Mouse (Mus musculus) layer of hippocampus, postnatal 36 days (tissue): ENCODE results near the gene As3mt. TPM values are rescaled to one million over a fixed set of nuclear protein-coding genes. Genes with fewer than 3 reads are reported as not detected.

Experiments used
- DNase-seq, 2 experiments: peaks; one replicate each; pipeline ENCODE4 v3.0.0; 2022
- total RNA-seq, 2 experiments: library from RNA; stranded (reverse); gene quantifications; 2 replicates each; pipeline ENCODE4 v1.2.3; 2021

The As3mt gene
- total RNA-seq: 10 to 100 TPM; 21.3 to 22.4 TPM

- peak; percentile 24 to 33 for DNase-seq
Measured at GRCm38 (mm10) chr19:46707296-46708151, at the start of gene As3mt. Gene As3mt (plus strand): TSS chr19:46707458.

GRCm38 (mm10) chr19:46658348-46658747 lies 48.9 kb upstream of the As3mt start:
- DNase-seq: no peak

GRCm38 (mm10) chr19:46658851-46659250 lies 48.4 kb upstream of the As3mt start:
- DNase-seq: no peak

- no peak for DNase-seq
Measured at GRCm38 (mm10) chr19:46661511-46661910, 45.7 kb upstream of the As3mt start.

- DNase-seq: no peak
Measured at GRCm38 (mm10) chr19:46662214-46662613, 45.0 kb upstream of the As3mt start.

- DNase-seq: no peak
Measured at GRCm38 (mm10) chr19:46662784-46663183, 44.5 kb upstream of the As3mt start.

- DNase-seq: no peak
Measured at GRCm38 (mm10) chr19:46665474-46665873, 41.8 kb upstream of the As3mt start.

- peak in 1 of 2 experiments; percentile 0 for DNase-seq
Measured at GRCm38 (mm10) chr19:46667300-46667699, 40.0 kb upstream of the As3mt start.

- peak in 1 of 2 experiments; percentile 1 for DNase-seq
Measured at GRCm38 (mm10) chr19:46668263-46668662, 39.0 kb upstream of the As3mt start.

- no peak for DNase-seq
Measured at GRCm38 (mm10) chr19:46669802-46670201, 37.5 kb upstream of the As3mt start.

- peak; percentile 52 to 63 for DNase-seq
Measured at GRCm38 (mm10) chr19:46670691-46671090, 36.6 kb upstream of the As3mt start.

GRCm38 (mm10) chr19:46672766-46673418 lies 34.4 kb upstream of the As3mt start, which contains the start of gene Cyp17a1:
Gene Cyp17a1 (minus strand): TSS chr19:46673172.
- no peak for DNase-seq

- no peak for DNase-seq
Measured at GRCm38 (mm10) chr19:46675641-46676040, 31.6 kb upstream of the As3mt start.

- DNase-seq: no peak
Measured at GRCm38 (mm10) chr19:46679720-46680383, 27.4 kb upstream of the As3mt start.

- peak; percentile 91 to 94 for DNase-seq
Measured at GRCm38 (mm10) chr19:46689460-46690372, 17.5 kb upstream of the As3mt start, which contains the start of gene Borcs7. Gene Borcs7 (plus strand): TSS chr19:46689906.

GRCm38 (mm10) chr19:46690387-46690786 lies 16.9 kb upstream of the As3mt start:
- DNase-seq: no peak

- DNase-seq: no peak
Measured at GRCm38 (mm10) chr19:46691078-46691477, 16.2 kb upstream of the As3mt start.

GRCm38 (mm10) chr19:46693146-46693545 lies 14.1 kb upstream of the As3mt start:
- no peak for DNase-seq

GRCm38 (mm10) chr19:46696482-46696881 lies 10.8 kb upstream of the As3mt start:
- no peak for DNase-seq

GRCm38 (mm10) chr19:46696943-46697342 lies 10.3 kb upstream of the As3mt start:
- no peak for DNase-seq

- no peak for DNase-seq
Measured at GRCm38 (mm10) chr19:46697840-46698517, 9.3 kb upstream of the As3mt start.
